Mouse (Mus musculus): ENCODE measurements around the gene Uxt. TPM values are rescaled to one million over a fixed set of nuclear protein-coding genes. Genes with fewer than 3 reads are reported as not detected.

The Uxt gene
- polyA plus RNA-seq (2017; shearing (Covaris generic)): 10 to 100 TPM; 37.5 to 38.0 TPM

DNA sequence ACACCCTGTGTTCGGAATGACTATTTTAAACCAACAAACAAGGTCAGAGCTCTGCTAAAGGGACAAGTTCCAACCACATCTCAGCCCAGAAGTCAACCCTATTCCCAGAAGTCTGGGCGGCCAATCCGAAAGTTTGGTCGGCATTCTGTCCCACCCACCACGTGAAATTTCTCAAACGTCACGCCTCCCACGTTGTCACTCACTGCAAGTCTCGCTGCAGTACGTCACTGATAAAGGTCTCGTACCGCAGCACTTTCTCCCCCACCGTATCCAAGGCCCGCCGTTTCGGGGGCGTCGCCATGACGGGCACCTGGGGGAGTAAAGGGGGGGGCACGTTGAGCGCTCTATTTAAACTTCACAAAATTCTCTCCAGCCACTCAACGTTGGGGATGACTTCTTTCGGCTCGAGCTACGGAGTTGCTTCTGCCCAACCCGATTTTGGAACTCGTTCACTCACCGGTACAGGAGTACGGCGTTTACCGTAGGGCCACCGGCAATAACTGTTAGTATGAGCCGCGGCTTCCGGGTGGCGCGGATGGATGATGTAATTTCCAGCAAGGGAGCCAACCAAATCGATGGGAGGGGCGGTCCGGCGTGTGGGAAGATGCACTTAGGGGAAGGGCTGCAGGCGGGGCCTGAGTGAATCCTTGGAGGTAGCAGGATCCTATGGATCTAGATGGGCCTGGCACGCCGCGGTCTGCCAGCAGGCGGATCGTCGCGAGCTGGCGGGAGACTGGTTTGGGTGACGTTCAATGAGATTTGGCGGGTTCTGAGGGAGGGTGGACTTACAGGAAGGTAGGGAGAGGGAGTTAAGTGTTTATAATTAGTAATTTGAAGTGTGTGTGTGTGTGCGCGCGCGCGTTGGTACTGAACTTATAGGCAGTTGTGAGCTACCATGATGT is at the start of gene Uxt:
Uxt (minus strand) TSS at position 541 of the 902 bp plus-strand sequence.

DNA sequence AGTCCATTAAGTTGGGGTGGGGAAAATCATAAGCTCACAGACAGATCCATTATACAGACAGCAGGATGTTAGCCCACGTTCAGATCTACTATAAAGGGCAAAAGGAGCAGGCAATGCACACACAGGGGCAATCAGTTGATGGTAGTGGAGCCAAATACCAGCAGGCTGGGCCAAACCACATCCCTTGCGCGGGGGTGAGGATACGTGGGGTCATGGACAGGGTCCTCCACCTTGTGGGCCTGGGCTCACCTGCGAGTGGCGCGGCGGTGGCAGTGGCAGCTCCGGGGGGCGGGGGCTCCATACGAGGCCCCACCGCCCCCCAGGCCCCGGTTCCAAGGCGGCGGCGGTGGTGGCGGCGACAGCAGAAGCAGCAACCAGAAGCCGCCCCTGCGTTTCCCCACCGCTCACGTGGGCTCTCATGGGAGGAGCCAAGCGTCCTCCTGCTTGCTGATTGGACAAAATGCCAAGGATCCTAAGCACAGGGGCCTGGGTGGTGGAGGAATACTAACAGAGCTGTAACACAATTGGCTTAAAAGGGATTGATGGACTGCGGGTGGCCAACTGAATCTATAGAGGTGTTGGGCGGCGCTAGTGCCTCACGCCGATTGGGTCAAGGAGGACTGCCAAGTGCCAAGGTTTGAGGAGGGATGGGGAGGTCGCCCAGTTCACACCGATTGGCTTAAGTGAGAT is 11.5 kb downstream of the Uxt start, which contains the start of gene Elk1:
Elk1 (minus strand) TSS at position 418 of the 690 bp plus-strand sequence.

DNA sequence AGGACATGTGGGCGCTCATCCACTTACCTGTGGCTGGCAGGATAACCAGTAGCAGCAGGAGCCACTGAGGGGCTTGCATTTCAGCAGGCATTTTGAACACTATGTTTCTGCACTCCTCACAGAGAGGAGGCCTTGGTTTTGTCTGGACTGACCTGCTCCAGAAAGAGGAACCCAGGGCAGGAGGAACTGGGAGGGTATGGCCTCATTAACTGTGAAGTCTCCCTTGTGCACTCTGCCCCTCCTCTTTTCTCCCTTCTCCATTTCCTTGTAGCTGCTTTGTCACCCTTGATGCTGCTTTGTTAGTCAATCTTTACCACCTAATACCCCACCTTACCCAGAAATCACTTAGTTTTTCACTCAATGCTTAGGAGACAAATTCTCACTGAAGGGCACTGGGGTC is 30.5 kb downstream of the Uxt start, which contains the start of gene Cfp:
Cfp (minus strand) TSS at position 192 of the 400 bp plus-strand sequence.

DNA sequence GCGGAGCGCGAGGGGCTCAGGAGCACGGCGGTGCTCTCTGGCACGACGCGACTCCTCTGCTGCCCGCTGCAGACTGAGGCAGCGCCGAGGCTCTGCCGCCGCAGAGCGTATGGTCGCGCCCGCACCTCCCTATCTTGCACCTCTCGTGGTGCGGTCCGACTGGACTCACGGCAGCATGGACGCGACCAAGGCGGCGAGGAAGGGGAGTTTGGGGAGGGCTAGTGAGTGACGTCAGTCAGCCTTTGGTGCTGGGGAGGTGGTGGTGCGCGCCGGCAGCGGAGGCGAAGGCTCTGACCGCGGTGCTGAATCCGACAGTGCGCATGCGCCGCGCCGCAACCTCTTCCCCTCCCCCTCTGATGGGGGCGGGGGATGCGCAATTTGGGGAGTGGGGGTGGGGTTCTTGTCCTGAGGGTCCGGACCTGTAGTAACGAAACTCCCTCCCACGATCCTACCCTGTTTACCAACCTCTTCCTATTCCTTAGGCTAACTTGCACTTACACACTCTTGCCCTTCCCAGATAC is 40.9 kb downstream of the Uxt start, which contains the start of gene Syn1:
Syn1 (minus strand) TSS at position 161 of the 521 bp plus-strand sequence.

Other genes with a start within 250 kb of the Uxt start
- 100 to 1,000 TPM; 164 to 204 TPM for gene Araf, start 164.2 kb downstream of the Uxt start, polyA plus RNA-seq (2017; shearing (Covaris generic))
- gene Timp1, start 91.9 kb downstream of the Uxt start, polyA plus RNA-seq (2017; shearing (Covaris generic)): 1 to 10 TPM in 1 of 2 experiments, under 1 TPM in 1; 0.74 to 1.0 TPM
- under 1 TPM; 0.06 to 0.56 TPM for gene Syn1, start 41.0 kb downstream of the Uxt start, polyA plus RNA-seq (2017; shearing (Covaris generic))
- gene Cfp, start 30.5 kb downstream of the Uxt start, polyA plus RNA-seq (2017; shearing (Covaris generic)): 10 to 100 TPM in 1 of 2 experiments, 1 to 10 TPM in 1; 1.3 to 11.3 TPM
- 10 to 100 TPM in 1 of 2 experiments, 1 to 10 TPM in 1; 9.6 to 10.4 TPM for gene Elk1, start 11.4 kb downstream of the Uxt start, polyA plus RNA-seq (2017; shearing (Covaris generic))
- gene Zfp182, start 100.3 kb upstream of the Uxt start, polyA plus RNA-seq (2017; shearing (Covaris generic)): 10 to 100 TPM; 10.2 to 13.3 TPM
- not detected for gene Spaca5, start 106.4 kb upstream of the Uxt start, polyA plus RNA-seq (2017; shearing (Covaris generic))
- 1 to 10 TPM; 1.5 to 3.7 TPM for gene Zfp300, start 127.5 kb upstream of the Uxt start, polyA plus RNA-seq (2017; shearing (Covaris generic))
- not detected for gene Ssxa1, start 153.8 kb upstream of the Uxt start, polyA plus RNA-seq (2017; shearing (Covaris generic))
- gene Gm21876, start 213.6 kb upstream of the Uxt start, polyA plus RNA-seq (2017; shearing (Covaris generic)): not detected